Mouse (Mus musculus): ENCODE data around the gene Mphosph9.
"Not testable (repeated sequence)": the region's sequence is repeated elsewhere in the genome, so short reads cannot be mapped to it uniquely, and the experiment has no call there.

Mphosph9 gene

DNA sequence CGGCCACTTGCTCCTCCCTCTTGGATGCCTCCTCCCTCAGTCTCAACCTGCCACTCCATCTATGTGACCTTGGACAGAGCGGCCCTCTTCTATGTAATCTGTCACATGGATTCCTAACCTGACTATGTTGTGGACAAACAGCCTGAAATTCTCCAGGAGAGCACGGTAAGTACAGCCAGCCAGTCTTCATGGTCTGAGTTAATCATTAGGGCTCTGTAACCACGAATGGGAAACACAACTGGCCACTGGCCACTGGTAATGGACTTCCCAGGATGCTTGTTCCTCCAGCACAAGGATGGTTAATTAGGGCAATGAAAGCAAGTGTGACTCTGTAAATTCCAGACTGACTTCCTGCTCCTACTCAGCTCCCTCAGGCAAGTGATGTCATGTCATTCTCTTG, 91.6 kb downstream of the Mphosph9 start:
- DNase-seq (ENCODE audit: low read depth): no peak

DNA sequence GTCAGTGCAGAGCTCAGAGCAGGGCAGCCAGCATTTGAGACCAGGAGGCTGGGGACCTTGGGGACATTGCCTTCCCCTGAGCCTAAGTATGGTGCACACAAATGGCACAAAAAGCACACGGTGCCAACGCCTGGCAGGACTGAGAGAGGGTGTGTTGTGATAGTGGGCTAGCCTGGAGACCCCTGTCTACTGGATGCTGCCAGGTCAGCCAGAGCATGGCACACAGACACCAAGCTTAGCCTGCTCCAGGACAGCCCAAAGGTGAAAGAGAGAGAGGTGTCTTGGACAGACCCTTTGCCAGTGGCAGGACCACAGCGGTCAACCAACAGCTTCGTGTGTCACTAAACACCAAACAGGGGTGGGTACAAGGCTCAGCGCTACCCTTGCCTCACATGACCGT, 93.0 kb downstream of the Mphosph9 start:
- no peak for DNase-seq (ENCODE audit: low read depth)

DNA sequence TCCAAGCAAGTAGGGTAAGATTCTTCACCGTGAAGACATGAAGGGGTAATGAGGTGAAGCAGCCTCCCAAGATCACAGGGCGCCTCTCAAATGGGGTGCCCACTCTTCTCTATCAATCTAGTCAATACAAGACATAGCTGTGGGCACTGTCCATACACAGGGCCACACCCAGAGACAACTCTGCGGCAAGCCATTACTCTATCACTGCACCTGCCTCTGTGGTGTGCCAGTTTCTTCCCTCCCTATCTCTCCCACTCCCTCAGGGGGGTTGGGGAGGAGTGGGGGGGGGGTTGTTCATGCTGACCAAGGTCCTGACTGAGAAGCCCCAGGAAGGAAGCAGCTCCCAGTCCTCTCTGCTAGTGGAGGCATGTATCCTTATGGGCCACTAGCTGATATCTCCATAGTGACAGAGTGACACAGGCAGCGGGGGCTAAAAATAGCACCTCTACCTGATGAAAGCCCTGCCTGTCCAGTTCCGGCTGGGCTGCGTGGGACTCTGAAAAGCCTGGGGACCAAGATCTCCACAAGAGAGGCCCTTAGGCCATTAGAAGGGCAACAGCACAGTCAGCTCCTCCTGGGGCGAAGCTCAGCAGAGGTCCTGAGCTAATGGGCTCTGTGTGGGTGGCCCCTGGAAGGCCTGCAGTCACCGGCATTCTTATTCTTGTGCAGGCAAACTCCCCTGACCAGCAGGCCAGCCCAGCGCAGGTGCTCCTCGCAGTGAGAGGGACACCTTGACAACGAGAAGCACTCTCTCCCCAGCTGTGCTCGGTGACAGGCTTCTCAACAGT, 93.7 kb downstream of the Mphosph9 start:
- DNase-seq (ENCODE audit: low read depth): no peak

DNA sequence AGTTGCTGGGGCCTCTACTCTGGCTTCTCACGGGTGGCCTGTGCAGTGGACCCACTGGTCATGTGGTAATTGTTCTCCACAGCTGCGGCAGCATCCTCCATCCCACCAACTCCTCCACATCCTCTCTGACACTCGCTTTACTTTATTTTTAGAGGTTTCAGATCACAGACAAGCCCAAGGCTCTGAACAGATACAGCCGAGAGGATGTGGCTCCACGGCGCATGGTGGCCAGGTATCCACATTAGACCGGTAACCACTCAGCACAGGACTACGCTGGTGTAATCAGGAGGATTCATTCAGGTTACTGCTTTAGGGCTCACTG, 94.7 kb downstream of the Mphosph9 start:
- DNase-seq (ENCODE audit: low read depth): peak; percentile 40

DNA sequence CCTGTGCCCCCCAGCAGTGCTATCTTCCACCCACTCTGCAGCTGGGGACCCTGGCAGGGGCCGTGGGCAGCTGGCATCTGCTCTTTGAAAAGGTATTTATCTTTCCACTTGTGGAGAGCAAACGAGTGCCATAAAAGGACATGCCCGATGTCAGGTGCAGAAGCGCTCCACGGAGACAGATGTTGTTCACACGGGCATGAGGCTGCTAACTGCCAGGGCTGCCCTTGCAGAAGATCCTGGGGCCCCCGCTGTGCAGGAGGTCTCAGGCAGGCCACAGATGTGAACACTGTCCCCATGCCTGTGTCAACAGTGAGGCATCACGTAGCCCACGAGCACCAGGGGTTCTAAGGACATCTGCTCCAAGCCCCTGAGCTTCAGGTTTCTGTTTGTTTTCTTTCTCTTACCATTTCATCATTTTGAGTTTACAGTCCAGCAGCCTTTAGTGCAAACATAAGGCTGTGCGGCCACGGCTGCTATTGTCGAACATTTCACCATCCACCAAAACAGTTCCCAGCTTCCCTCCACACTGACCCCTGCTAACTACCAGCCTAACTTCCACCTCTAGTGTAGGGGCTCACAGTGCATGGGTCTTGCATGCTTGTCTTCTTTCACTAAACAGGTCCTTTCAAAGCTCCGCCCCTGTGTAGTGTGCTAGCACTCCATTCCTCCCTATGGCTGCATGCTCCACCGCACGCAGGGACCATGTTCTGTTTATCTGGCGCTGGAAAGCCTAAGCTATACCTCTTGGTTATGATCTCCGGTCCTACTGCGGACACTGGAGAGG, 95.2 kb downstream of the Mphosph9 start:
- DNase-seq (ENCODE audit: low read depth): peak; percentile 28

DNA sequence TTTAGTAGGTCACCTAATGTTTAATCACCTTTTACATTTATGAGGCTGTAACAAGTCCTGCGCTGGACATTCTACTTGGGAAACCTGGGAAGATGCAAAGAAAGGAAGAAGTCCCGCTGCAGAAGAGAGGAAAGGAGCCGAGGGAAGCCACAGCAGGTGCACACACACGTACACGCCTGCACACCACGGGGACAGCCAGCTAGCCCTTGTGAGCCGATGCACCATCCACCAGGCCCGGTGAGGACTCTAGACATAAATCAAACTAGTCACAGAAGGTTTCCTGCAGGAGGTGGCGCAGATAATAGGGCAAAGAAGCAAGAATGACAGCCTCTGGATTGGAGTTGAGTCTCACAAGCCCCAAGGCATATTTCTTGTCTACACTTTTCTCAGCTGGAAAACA, 97.3 kb downstream of the Mphosph9 start:
- DNase-seq (ENCODE audit: low read depth): no peak

DNA sequence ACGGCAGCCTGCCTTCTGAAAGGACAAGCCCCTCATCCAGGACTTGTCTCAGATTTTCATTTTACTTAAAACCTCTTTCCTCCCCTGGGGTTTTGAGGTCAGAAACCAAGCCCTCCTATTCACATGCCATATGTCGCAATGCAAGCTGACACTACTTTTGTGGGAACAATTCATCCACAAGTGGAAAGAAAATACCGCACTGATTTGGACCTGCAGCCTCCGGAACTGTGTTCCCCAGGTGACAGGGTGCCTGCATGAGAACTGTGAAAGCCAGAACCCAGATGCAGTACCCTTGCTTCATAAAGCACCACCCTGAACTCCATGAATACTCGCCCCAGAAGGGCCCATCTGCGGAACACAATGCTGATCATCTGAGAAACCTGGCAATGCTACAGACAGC, 100.6 kb downstream of the Mphosph9 start:
- DNase-seq (ENCODE audit: low read depth): no peak

DNA sequence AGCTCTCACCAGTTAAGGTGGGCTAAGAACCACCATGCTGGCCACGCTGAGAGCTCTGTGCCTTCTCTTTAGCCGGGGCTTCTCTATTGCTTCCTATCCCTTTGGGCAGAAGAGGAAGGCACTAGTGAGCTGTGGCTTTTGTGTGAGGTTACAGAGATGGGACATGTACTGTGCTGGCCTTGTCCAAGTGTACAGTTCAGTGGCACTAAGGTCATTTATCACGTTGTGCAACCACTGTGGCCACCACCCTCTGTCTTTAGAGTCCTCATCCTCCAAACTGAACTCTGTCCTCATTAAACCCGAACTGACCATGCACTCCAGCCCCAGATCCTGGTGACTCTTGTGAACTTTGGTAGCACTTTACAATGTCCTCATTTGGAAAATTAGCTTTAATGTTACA, 101.3 kb downstream of the Mphosph9 start:
- no peak for DNase-seq (ENCODE audit: low read depth)

DNA sequence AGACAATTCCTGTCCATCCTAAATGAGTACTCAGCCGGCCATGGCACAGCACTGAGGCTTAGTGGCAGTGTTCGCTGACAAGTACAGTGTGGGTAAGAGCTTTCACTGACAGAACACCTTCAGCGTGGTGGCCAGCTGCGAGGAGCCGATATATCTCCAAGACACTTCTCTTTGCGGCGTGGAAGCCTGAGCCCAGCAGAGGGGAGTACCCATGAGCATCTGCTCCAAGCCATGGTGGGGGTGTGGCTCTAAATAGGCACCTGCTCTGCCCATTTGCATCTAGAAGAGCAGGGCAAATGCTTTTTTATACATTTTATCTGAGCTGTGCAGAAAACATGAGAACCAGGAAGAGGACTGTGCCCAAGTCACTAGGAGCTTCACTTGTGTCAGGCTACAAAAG, 101.9 kb downstream of the Mphosph9 start:
- no peak for DNase-seq (ENCODE audit: low read depth)

DNA sequence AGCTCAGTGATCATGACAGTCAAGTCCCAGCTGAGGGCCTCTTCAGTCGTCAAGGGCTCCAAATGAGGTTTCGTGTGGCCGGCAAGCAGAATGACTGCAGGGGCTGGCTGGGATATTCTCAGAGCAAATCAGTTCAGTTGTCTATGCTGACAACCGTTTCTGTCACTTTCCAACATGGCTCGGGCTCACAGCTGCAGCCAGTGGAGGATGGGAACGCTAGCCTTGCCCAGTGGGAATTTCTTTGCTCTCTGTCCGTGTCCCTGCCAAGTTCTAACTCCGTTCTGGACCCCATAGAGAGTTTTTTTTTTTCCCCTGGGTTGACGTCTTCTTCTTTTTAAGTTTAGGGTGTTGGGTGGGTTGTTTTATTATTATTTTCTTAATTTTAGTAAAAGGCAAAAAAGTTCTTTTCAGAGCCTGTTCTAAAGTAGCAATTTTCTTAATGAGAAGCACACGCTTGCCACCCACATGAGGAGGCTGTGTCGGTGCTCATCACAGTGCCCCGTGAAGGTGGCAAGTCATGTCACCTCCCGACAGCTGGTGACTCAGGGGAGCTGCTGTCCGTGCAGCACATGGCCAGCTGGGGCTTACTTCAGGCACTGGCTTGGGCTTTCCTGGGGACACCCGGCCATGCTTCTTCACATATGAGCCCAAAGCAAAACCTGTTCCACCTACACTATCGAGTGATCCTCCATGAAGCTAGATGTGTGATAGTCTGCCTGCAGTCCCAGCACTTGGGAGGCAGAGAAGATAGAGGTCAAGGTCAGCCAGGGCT, 103.3 kb downstream of the Mphosph9 start:
- DNase-seq (ENCODE audit: low read depth): no peak

DNA sequence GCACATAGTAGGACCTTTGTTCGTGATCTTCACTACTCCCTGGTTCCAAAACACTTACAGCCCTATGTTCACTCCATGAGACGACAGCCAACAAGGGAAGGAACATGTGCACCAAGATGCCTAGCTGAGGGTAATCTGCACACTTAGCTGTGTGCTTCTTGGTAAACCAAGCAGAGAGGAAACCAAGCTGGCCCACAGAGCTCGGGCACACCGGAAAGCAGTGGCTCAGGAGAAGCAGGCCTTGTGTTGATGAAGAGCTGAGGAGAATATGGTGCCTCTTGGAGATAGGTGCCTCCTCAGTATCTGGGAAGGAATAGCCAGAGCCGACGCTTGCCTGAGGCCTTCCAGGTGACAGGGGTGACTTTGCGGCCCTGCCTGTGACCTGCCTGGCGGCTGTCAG, 104.2 kb downstream of the Mphosph9 start:
- no peak for DNase-seq (ENCODE audit: low read depth)

DNA sequence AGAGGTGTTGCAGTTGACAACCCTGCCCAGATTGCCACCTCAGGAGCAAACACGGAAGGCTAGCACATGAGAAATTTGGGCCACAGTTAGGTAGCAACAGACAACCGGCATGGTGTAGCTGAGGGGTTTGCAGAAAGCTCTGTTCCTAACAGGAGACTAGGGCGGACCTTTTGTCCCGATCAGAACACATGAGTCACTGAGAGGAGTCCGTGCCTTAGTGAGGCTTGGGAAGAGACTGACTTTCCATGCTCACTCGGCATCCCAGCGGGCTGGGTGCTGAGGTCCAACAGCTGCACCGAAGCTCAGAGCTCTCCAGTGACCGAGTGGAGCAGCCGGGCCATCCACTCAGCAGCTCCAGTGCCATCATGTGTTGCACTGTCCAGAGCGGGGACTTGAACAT, 105.1 kb downstream of the Mphosph9 start:
- DNase-seq (ENCODE audit: low read depth): no peak

DNA sequence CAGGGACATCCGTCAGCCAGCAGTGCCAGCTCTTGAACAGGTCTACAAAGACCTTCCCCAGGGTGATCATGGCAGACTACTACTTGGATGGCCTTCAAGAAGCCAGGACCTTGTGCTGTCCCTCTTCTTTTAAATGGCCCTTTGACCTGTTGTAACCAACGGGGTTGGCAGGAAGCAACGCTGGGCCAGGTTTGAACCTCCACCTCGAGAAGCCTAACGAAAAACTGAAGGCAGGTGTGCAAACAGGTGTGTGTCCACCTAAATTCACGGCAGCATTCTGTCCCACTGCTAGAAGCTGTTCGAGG, 106.1 kb downstream of the Mphosph9 start:
- DNase-seq (ENCODE audit: low read depth): no peak

DNA sequence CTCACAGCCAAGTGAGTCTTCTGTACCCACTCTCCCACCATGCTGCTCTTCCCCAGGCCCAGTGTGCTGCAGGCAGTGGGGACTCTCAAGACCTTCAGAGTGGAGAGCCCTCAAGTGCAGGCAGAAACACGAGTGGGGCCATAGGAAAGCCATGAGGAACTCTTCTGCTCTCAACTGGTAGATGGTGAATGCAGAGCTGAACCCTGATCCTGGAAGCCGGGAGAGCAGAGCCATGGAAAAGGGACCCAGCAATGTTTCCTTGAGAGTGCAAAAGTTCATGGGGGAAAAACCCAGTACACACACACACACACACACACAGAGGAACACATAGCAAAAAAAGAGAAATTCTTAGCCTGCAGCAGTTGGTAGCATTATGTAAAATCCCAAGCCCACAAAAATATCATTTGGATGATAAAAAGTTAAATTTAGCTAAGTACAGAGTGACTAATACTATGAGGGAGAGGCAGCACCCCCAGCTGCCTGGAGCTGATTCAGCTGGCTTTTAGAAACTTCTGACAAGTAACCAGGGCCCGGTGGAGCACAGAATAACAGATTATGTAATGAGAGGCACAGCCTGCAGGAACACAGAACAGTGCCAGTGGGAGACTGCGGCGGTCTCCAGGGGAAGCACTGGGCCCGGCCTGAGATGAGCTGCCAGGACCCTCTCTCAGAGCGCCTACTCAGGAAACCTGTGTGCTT, 106.6 kb downstream of the Mphosph9 start:
- DNase-seq (ENCODE audit: low read depth): no peak

DNA sequence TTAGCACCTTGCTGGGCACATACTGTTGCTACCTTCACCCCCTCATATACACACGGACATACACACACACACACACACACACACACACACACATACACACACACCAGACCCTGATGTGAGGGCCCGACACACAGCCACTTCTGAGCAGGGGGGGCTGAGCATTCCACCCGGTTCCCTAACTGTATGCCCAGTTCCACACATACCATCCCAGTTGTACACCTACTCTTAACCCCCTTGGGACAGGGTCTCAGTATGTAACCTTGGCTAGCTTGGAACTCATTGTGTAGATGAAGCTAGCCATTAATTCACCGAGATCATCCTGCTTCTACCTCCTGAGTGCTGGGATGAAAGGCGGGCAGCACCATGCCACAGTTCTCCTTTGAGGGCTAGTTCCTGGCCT, 107.2 kb downstream of the Mphosph9 start:
- DNase-seq (ENCODE audit: low read depth): no peak

DNA sequence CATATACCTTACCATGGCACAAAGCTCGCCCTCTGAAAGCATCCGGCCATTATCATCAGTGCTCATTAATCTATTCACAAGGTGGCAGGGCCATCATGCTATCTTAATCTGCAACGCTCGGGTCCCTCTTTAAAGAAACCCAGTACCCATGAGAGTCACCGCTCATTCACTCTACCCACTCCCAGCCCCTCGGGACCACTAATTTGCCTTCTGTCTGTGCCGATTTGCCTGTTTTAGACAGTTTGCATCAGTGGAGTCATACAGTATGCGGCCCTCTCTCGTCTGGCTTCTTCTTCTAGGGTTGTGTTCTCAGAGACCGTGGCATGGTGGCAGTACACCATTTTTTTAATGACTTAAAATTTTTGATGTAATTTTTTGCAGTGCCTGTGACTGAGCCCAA, 108.3 kb downstream of the Mphosph9 start:
- DNase-seq (ENCODE audit: low read depth): no peak

DNA sequence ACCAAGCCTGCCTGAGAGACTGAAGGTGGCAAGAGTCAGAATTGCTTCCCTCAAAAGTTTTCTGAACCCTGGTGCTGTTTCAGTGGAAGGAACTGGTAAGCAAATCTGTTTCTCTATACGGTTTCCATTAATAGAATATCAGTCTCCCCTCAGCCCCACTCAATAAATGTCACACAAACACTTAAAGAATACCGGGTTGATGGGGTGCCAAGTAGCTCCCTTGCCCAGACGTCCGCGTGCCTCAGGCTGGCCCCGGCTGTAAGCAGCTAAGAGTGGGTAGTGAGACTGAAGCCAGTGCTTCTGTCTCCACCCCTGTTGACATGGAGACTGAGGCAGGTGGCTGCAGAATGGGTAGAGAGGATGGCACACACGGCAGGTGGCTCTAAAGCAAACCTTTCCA, 108.8 kb downstream of the Mphosph9 start:
- no peak for DNase-seq (ENCODE audit: low read depth)

DNA sequence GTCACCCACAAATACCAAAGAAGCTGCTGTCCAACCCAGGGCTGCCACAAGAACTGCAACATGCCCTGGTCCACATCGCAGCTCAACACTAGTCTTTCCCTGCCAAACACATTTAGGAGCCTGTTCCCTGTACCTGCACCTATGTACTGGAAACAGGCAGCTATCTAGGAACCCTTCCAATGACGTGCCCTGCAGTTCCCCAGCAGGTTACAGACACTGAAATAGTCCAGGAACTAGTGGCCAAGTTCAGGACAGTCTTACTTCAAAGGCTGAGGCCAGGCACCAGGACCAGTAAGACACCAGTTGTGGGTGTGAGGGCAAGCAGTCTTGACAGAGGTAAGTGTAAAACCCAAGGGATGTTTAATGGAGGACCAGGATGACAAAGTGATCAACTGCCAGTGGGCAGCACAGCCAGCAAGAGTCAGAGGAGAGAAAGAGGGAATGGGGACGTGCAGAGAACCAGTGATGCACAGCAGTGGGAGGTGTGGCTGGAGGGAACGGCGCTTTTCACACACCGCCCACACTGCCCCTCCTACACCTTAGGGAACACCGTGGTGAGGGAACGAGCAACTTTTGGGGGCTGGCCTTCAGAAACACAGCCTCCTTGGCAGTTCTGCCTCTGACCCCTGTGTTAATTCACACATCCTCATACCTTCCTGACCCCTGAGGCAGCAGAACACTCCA, 110.1 kb downstream of the Mphosph9 start:
- DNase-seq (ENCODE audit: low read depth): peak; percentile 30

DNA sequence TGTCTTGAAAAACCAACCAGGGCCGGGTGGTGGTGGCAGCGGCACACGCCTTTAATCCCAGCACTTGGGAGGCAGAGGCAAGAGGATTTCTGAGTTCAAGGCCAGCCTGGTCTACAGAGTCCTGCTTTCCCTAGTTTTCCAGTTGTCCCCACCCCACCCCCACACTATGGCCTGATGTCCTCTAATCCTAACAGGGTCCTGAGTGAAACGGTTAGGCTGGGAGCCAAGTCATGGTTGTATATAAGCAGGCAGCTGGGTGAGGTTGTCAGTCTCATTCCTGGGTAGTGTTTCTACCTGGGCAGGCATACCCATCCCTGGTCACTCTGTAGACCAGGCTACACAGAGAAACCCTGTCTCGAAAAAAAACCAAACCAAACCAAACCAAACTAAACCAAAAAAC, 110.7 kb downstream of the Mphosph9 start:
- DNase-seq (ENCODE audit: low read depth): not testable (repeated sequence)

DNA sequence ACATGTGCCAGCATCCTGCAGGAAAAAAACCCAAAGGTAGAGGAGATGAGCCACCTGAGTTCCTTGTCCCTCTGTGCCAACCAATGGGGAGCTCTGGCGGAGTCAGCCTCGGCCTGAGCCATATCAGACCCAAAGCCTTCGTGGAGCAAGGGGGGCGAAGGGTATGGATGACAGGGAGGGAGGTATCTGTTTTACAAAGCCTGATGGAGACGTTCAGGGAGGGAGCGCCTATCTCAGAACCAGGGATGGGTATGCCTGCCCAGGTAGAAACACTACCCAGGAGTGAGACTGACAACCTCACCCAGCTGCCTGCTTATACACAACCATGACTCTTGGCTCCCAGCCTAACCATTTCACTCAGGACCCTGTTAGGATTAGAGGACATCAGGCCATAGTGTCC, 111.4 kb downstream of the Mphosph9 start:
- no peak for DNase-seq (ENCODE audit: low read depth)

DNA sequence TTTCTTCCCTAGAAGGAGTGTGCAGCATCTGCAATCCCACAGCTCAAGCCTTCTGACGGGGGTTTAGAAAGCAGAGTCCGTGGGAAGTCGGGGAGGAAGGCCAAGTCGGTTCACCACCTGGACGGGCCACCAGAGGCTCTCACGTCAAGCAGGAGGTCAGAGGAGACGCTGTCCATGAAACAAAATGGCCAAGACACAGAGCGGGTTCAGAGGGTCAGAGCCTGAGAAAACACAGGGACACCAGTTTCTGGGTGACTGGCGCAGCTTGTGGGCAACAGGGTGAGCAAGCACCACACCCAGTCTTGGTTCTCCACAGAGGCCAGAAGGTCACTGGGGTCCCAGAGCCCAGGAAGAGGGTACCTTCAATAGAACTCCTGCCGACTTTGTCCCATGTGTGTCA, 112.1 kb downstream of the Mphosph9 start:
- peak; percentile 31 for DNase-seq (ENCODE audit: low read depth)
